Mouse (Mus musculus): ENCODE measurements at regions not wholly inside any gene's neighbourhood (a gene's known extent, or its start where the extent isn't known, plus 50 kb on each side); places are given as distances from the start of the nearest gene placed in this dataset.

DNA sequence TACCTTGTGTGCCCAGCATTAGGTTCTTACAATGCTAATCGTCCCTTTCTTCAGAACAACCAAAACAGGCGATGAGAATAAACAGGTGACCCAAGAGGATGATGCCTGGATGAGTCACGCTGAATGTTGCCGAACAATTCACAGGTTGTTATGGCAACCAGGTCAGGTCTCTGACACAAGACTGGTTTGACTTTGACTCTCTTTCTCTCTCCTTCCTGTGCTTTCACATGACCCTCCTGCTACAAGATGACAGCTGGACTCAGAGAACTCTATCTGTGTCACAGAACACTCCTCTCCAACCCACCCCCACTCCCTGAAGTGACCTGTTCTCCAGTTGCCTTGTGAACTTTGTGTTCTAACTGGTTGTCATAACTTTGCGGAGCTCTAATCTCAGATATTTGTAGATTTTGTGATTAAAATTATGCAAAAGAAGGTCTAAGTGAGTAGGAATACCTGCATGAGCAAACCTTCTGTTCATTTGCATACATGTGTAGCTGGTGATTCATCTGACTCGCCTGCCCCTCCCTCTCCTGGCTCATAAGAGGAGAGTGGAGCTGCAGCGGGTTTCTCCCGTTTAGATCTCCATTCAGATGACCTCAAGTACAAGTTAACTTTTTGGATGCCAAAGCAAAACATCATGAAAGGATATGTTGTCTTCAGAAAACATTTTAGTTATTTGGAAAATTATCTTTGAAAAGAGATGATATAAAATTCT is 126.2 kb upstream of the Nrip1 start:
- peak; percentile 35 for DNase-seq
- H3K27me3 ChIP-seq (ENCODE audit: control insufficient read depth, insufficient read depth, low read length) = no peaks in the 10 kb centered on the region
- 74% methylated on average over 8 of the region's 8 CpGs for WGBS
- no peaks in the 10 kb centered on the region for H3K36me3 ChIP-seq (ENCODE audit: control insufficient read depth, insufficient read depth, low read length)
- no peaks in the 10 kb centered on the region for H3K9me3 ChIP-seq (ENCODE audit: control insufficient read depth, low read length)
- no peak overlapping the region for H3K27ac ChIP-seq (replicated peaks; ENCODE audit: low read depth, low read length)
- H3K9ac ChIP-seq (replicated peaks; ENCODE audit: low read length) = no peak overlapping the region
- ATAC-seq (ENCODE audit: low FRiP score, low TSS enrichment) = no peak
- H3K4me1 ChIP-seq (ENCODE audit: control insufficient read depth, insufficient read depth, low read length) = no peaks in the 10 kb centered on the region
- H3K4me3 ChIP-seq (replicated peaks; ENCODE audit: low read depth, low read length) = no peak overlapping the region
- H3K4me2 ChIP-seq (ENCODE audit: low read length) = no peak overlapping the region

DNA sequence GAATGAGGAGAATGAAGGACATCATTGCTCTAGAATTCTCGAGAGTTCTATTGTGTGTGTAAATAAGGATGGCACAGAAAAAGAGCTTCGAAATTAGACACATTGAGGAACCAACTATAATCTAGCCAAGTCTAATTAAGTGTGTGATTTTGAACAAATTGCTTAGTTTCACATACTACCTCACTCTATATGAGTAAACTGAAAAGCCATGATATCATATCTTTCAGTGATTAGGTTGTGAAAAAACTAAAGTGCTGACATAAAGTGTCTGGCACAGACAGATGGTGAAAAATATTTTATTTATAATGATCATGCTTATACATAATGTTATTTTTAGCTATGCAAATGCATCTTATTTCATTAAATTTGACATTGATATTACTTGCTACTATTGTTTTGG is 124.6 kb upstream of the Nrip1 start:
- 78% methylated on average over 2 of the region's 2 CpGs for WGBS
- Histone ChIP-seq H3K9ac (replicated peaks; ENCODE audit: low read length) (no peak overlapping the region), H3K4me2 (ENCODE audit: low read length) (no peak overlapping the region), H3K27me3 (ENCODE audit: control insufficient read depth, insufficient read depth, low read length) (no peaks in the 10 kb centered on the region), H3K4me3 (replicated peaks; ENCODE audit: low read depth, low read length) (no peak overlapping the region), H3K36me3 (ENCODE audit: control insufficient read depth, insufficient read depth, low read length) (no peaks in the 10 kb centered on the region), H3K9me3 (ENCODE audit: control insufficient read depth, low read length) (no peaks in the 10 kb centered on the region), H3K27ac (replicated peaks; ENCODE audit: low read depth, low read length) (no peak overlapping the region), H3K4me1 (ENCODE audit: control insufficient read depth, insufficient read depth, low read length) (no peaks in the 10 kb centered on the region)
- DNase-seq = no peak
- no peak for ATAC-seq (ENCODE audit: low FRiP score, low TSS enrichment)

- Histone ChIP-seq H3K4me1 (ENCODE audit: control insufficient read depth, insufficient read depth, low read length) (no peaks in the 10 kb centered on the region), H3K27me3 (ENCODE audit: control insufficient read depth, insufficient read depth, low read length) (no peaks in the 10 kb centered on the region), H3K4me2 (ENCODE audit: low read length) (no peak overlapping the region), H3K36me3 (ENCODE audit: control insufficient read depth, insufficient read depth, low read length) (no peaks in the 10 kb centered on the region), H3K27ac (replicated peaks; ENCODE audit: low read depth, low read length) (no peak overlapping the region), H3K9ac (replicated peaks; ENCODE audit: low read length) (no peak overlapping the region), H3K9me3 (ENCODE audit: control insufficient read depth, low read length) (no peaks in the 10 kb centered on the region), H3K4me3 (replicated peaks; ENCODE audit: low read depth, low read length) (no peak overlapping the region)
- no peak for DNase-seq
- 92% methylated on average over 12 of the region's 12 CpGs for WGBS
- ATAC-seq (ENCODE audit: low FRiP score, low TSS enrichment) = no peak
These were observed 123.6 kb upstream of the Nrip1 start for GRCm38 (mm10) chr16:76497041-76497808.

- H3K27ac ChIP-seq (replicated peaks; ENCODE audit: low read depth, low read length) = no peak overlapping the region
- DNase-seq (no peak), ATAC-seq (ENCODE audit: low FRiP score, low TSS enrichment) (no peak)
- H3K4me1 ChIP-seq (ENCODE audit: control insufficient read depth, insufficient read depth, low read length) = no peaks in the 10 kb centered on the region
- no peaks in the 10 kb centered on the region for H3K9me3 ChIP-seq (ENCODE audit: control insufficient read depth, low read length)
- no peaks in the 10 kb centered on the region for H3K36me3 ChIP-seq (ENCODE audit: control insufficient read depth, insufficient read depth, low read length)
- no peak overlapping the region for H3K4me3 ChIP-seq (replicated peaks; ENCODE audit: low read depth, low read length)
- no peak overlapping the region for H3K9ac ChIP-seq (replicated peaks; ENCODE audit: low read length)
- 89% methylated on average over 5 of the region's 5 CpGs for WGBS
- no peaks in the 10 kb centered on the region for H3K27me3 ChIP-seq (ENCODE audit: control insufficient read depth, insufficient read depth, low read length)
- no peak overlapping the region for H3K4me2 ChIP-seq (ENCODE audit: low read length)
These were observed 109.8 kb upstream of the Nrip1 start for GRCm38 (mm10) chr16:76483419-76483818.

GRCm38 (mm10) chr16:76481966-76482365 is 108.3 kb upstream of the Nrip1 start:
- ATAC-seq (ENCODE audit: low FRiP score, low TSS enrichment) (no peak), DNase-seq (no peak)
- no peak overlapping the region for H3K9ac ChIP-seq (replicated peaks; ENCODE audit: low read length)
- no peaks in the 10 kb centered on the region for H3K9me3 ChIP-seq (ENCODE audit: control insufficient read depth, low read length)
- H3K4me2 ChIP-seq (ENCODE audit: low read length) = no peak overlapping the region
- H3K4me3 ChIP-seq (replicated peaks; ENCODE audit: low read depth, low read length) = no peak overlapping the region
- H3K4me1 ChIP-seq (ENCODE audit: control insufficient read depth, insufficient read depth, low read length) = no peaks in the 10 kb centered on the region
- H3K27me3 ChIP-seq (ENCODE audit: control insufficient read depth, insufficient read depth, low read length) = no peaks in the 10 kb centered on the region
- no peaks in the 10 kb centered on the region for H3K36me3 ChIP-seq (ENCODE audit: control insufficient read depth, insufficient read depth, low read length)
- no peak overlapping the region for H3K27ac ChIP-seq (replicated peaks; ENCODE audit: low read depth, low read length)
- WGBS = 94% methylated on average over 4 of the region's 4 CpGs

- no peak overlapping the region for H3K4me3 ChIP-seq (replicated peaks; ENCODE audit: low read depth, low read length)
- no peak overlapping the region for H3K27ac ChIP-seq (replicated peaks; ENCODE audit: low read depth, low read length)
- no peak overlapping the region for H3K4me2 ChIP-seq (ENCODE audit: low read length)
- no peaks in the 10 kb centered on the region for H3K4me1 ChIP-seq (ENCODE audit: control insufficient read depth, insufficient read depth, low read length)
- 90% methylated on average over 8 of the region's 8 CpGs for WGBS
- H3K9ac ChIP-seq (replicated peaks; ENCODE audit: low read length) = no peak overlapping the region
- ATAC-seq (ENCODE audit: low FRiP score, low TSS enrichment) (no peak), DNase-seq (no peak)
- no peaks in the 10 kb centered on the region for H3K36me3 ChIP-seq (ENCODE audit: control insufficient read depth, insufficient read depth, low read length)
- no peaks in the 10 kb centered on the region for H3K9me3 ChIP-seq (ENCODE audit: control insufficient read depth, low read length)
- H3K27me3 ChIP-seq (ENCODE audit: control insufficient read depth, insufficient read depth, low read length) = no peaks in the 10 kb centered on the region
These were observed 103.8 kb upstream of the Nrip1 start for GRCm38 (mm10) chr16:76477474-76477873.

DNA sequence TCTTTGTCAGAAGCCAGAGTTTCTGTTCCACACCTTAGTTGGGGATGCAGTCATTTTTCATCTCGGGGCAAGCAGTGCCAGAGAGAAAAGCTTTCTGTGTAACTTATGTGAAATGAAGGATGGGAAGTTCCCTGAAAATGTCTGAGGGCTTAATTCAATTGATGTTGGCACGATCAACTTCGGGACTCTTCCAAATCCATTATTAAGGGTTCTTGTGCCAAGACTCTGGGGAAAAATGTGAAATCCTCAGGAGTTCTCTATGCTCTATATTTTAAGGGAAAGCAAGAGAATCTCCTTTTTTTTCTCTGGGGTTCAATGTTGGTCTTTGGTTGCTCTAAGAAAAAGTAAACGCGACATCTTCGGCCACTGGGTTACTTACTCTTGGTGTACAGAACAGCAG is 100.9 kb upstream of the Nrip1 start:
- 92% methylated on average over 6 of the region's 6 CpGs for WGBS
- Histone ChIP-seq H3K36me3 (ENCODE audit: control insufficient read depth, insufficient read depth, low read length) (no peaks in the 10 kb centered on the region), H3K4me3 (replicated peaks; ENCODE audit: low read depth, low read length) (no peak overlapping the region), H3K9me3 (ENCODE audit: control insufficient read depth, low read length) (no peaks in the 10 kb centered on the region), H3K9ac (replicated peaks; ENCODE audit: low read length) (no peak overlapping the region), H3K27ac (replicated peaks; ENCODE audit: low read depth, low read length) (no peak overlapping the region), H3K27me3 (ENCODE audit: control insufficient read depth, insufficient read depth, low read length) (no peaks in the 10 kb centered on the region), H3K4me2 (ENCODE audit: low read length) (no peak overlapping the region), H3K4me1 (ENCODE audit: control insufficient read depth, insufficient read depth, low read length) (no peaks in the 10 kb centered on the region)
- ATAC-seq (ENCODE audit: low FRiP score, low TSS enrichment) = no peak
- no peak for DNase-seq

DNA sequence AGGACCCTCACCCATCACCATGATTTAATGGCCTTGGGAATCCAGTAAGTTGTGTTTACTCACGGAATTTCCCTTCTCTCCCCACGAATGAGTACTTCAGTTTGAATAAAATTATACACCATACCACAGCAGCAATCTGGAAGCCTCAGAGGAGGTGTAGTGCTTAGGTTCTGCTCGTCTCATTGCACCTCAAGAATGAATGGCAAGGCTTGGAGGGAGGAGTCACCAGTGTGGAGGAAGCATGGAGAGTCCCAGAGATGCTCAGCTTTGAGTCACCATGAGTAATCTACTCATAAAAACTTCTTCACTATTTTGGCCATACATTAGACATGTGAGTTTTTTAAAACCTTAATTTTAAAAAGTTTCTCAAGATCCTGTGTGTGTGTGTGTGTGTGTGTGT is 98.8 kb upstream of the Nrip1 start:
- DNase-seq (no peak), ATAC-seq (ENCODE audit: low FRiP score, low TSS enrichment) (no peak)
- Histone ChIP-seq H3K36me3 (ENCODE audit: control insufficient read depth, insufficient read depth, low read length) (no peaks in the 10 kb centered on the region), H3K4me2 (ENCODE audit: low read length) (no peak overlapping the region), H3K4me3 (replicated peaks; ENCODE audit: low read depth, low read length) (no peak overlapping the region), H3K9me3 (ENCODE audit: control insufficient read depth, low read length) (no peaks in the 10 kb centered on the region), H3K27ac (replicated peaks; ENCODE audit: low read depth, low read length) (no peak overlapping the region), H3K27me3 (ENCODE audit: control insufficient read depth, insufficient read depth, low read length) (no peaks in the 10 kb centered on the region), H3K4me1 (ENCODE audit: control insufficient read depth, insufficient read depth, low read length) (no peaks in the 10 kb centered on the region), H3K9ac (replicated peaks; ENCODE audit: low read length) (no peak overlapping the region)
- WGBS = 78% methylated on average over 3 of the region's 3 CpGs

GRCm38 (mm10) chr16:76471081-76471480 is 97.5 kb upstream of the Nrip1 start:
- H3K4me3 ChIP-seq (replicated peaks; ENCODE audit: low read depth, low read length) = no peak overlapping the region
- no peak overlapping the region for H3K9ac ChIP-seq (replicated peaks; ENCODE audit: low read length)
- H3K36me3 ChIP-seq (ENCODE audit: control insufficient read depth, insufficient read depth, low read length) = no peaks in the 10 kb centered on the region
- DNase-seq = no peak
- H3K27ac ChIP-seq (replicated peaks; ENCODE audit: low read depth, low read length) = no peak overlapping the region
- H3K4me2 ChIP-seq (ENCODE audit: low read length) = no peak overlapping the region
- 88% methylated on average over 3 of the region's 3 CpGs for WGBS
- no peaks in the 10 kb centered on the region for H3K4me1 ChIP-seq (ENCODE audit: control insufficient read depth, insufficient read depth, low read length)
- H3K9me3 ChIP-seq (ENCODE audit: control insufficient read depth, low read length) = no peaks in the 10 kb centered on the region
- ATAC-seq (ENCODE audit: low FRiP score, low TSS enrichment) = no peak
- no peaks in the 10 kb centered on the region for H3K27me3 ChIP-seq (ENCODE audit: control insufficient read depth, insufficient read depth, low read length)

All from midbrain, embryonic 14.5 days (tissue).